ENCODE assay signal across 31 mouse cellular contexts in the genomic region with DNA sequence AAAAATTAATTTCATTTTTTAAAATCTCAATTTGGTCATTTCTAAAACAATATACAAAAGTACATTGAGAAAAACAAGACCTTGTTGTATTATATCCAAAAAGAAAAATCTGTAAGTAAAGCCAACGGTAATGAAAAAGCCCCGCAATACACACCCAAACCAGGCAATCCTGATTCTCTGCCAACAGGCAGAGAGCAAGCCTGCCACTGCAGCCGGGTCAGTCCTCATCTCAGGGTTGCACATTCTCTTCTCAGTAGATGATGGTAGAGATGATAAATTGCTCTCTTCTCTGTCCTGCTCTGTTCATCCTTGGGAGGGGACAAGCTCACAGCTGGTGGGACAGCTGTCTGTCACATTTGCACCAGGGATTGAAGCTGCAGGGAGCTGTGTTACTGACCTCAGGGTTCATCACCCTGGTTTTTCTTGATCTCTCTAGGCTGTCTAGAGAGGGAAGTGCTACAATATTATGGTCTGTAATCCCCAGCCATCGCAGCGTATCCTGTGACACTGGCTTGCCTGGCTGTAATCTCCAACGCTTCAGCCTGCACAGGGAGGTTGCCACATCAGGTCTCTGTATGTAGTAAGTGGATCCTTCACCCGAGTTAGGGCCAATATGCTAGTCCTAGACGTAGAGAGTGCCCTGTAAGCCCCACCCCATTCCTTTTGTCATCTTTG.
DNase-seq lines count a peak whose midpoint lies in the region; ATAC-seq and TF ChIP-seq lines count a peak whose summit lies in the region.
"Had no signal": no experiment of that assay in that cellular context is flagged by ENCODE, and none has a peak within 500 bp of the region (broad histone marks: within the 10 kb centered on the region; RNA-seq: fewer than 3 reads in every experiment).

No protein-coding gene starts in this region.

- DNase-seq in gastrocnemius, adult 2 months = no peak
- DNase-seq in gastrocnemius, postnatal 14 days = no peak
- DNase-seq in lung, postnatal 25 days (ENCODE audit: low spot score) = no peak
- DNase-seq in kidney, adult 8-10 months = no peak
- no peak for DNase-seq in adipocyte (ENCODE audit: low spot score)
- DNase-seq: adrenal gland, postnatal 10 days; B cell, adult 2 months; cerebellum, adult 8-10 months; heart, adult 18-20 months; heart, postnatal 10 days; kidney, postnatal 25 days; layer of hippocampus, postnatal 36 days; thymus, adult 2 months; thymus, postnatal 4 days had no signal

- H3K4me2 ChIP-seq in lung, embryonic 16.5 days (ENCODE audit: low read depth, low read length) = no peak overlapping the region
- H3K4me2 ChIP-seq: forebrain, embryonic 12.5 days; heart, embryonic 12.5 days; limb, embryonic 12.5 days; liver, embryonic 15.5 days; midbrain, embryonic 15.5 days; neural tube, embryonic 15.5 days had no signal

- intact Hi-C loops in gastrocnemius, adult 2 months (cut with DNase I) = no loop called here
- intact Hi-C loops in gastrocnemius, postnatal 14 days (cut with DNase I; ENCODE audit: low total_unique reads) = no loop called here

- WGBS in lung, embryonic 16.5 days = 34% methylated on average over 8 of the region's 8 CpGs

- H3K27me3 ChIP-seq in lung, embryonic 16.5 days (ENCODE audit: control insufficient read depth, insufficient read depth, low read depth, low read length) = no peaks in the 10 kb centered on the region
- H3K27me3 ChIP-seq: CH12.LX; forebrain, embryonic 12.5 days; heart, embryonic 12.5 days; limb, embryonic 12.5 days; liver, embryonic 15.5 days; midbrain, embryonic 15.5 days; neural tube, embryonic 15.5 days; Patski had no signal

- no peak overlapping the region for H3K9ac ChIP-seq in lung, embryonic 16.5 days (ENCODE audit: low read length)
- H3K9ac ChIP-seq: forebrain, embryonic 12.5 days; heart, embryonic 12.5 days; limb, embryonic 12.5 days; liver, embryonic 15.5 days; midbrain, embryonic 15.5 days; neural tube, embryonic 15.5 days had no signal

- peak overlapping the region; percentile 2; the same call in 1 of the 2 replicates for H3K27ac ChIP-seq in gastrocnemius, adult 2 months
- H3K27ac ChIP-seq in lung, embryonic 16.5 days (ENCODE audit: low read length) = no peak overlapping the region
- H3K27ac ChIP-seq in brown adipose tissue, adult 24 weeks (replicated peaks; ENCODE audit: low read depth, low read length) = peak overlapping the region; percentile 10; the same call in 1 of the 2 replicates
- H3K27ac ChIP-seq: forebrain, embryonic 12.5 days; hindbrain, postnatal 0 days; layer of hippocampus, adult 2 months; limb, embryonic 12.5 days; liver, embryonic 15.5 days; macrophage; midbrain, embryonic 15.5 days; neural tube, embryonic 15.5 days; stomach, postnatal 0 days had no signal

- TF ChIP-seq CTCF in gastrocnemius, adult 2 months (IDR thresholded peaks at IDR 0.05) = no peak

- H3K4me1 ChIP-seq in lung, embryonic 16.5 days (replicated peaks; ENCODE audit: control insufficient read depth, insufficient read depth, low read length) = peaks cover 8% of the 10 kb centered on the region
- 0 out of 2 replicates have a peak, but pooled peaks cover 5% of the 10 kb centered on the region for H3K4me1 ChIP-seq in brown adipose tissue, adult 24 weeks (ENCODE audit: control insufficient read depth, insufficient read depth, insufficient read length, low read length)
- H3K4me1 ChIP-seq: forebrain, embryonic 12.5 days; neural tube, embryonic 15.5 days had no signal

- H3K36me3 ChIP-seq in lung, embryonic 16.5 days (ENCODE audit: control insufficient read depth, insufficient read depth, low read length) = no peaks in the 10 kb centered on the region
- H3K36me3 ChIP-seq: forebrain, embryonic 12.5 days; G1E; heart, embryonic 12.5 days; liver, embryonic 15.5 days; midbrain, embryonic 15.5 days; neural tube, embryonic 15.5 days had no signal

- H3K4me3 ChIP-seq in gastrocnemius, adult 2 months = no peak overlapping the region
- H3K4me3 ChIP-seq in lung, embryonic 16.5 days (ENCODE audit: low read length) = no peak overlapping the region
- no peak overlapping the region for H3K4me3 ChIP-seq in brown adipose tissue, adult 24 weeks (ENCODE audit: insufficient read depth, low read depth, low read length)
- H3K4me3 ChIP-seq: forebrain, embryonic 12.5 days; heart, embryonic 12.5 days; layer of hippocampus, adult 2 months; limb, embryonic 12.5 days; liver, embryonic 15.5 days; midbrain, embryonic 15.5 days; neural tube, embryonic 15.5 days had no signal

- ATAC-seq in lung, embryonic 16.5 days (ENCODE audit: low read depth) = peak; percentile 59; the same call in 1 of the 2 replicates
- peak; percentile 57 for ATAC-seq in megakaryocyte, adult 5-6 weeks (ENCODE audit: poor library complexity, severe bottlenecking)
- ATAC-seq: hindbrain, postnatal 0 days; intestine, embryonic 16.5 days; midbrain, embryonic 15.5 days; Patski had no signal

- H3K9me3 ChIP-seq in lung, embryonic 16.5 days (ENCODE audit: control insufficient read depth, low read length) = no peaks in the 10 kb centered on the region
- H3K9me3 ChIP-seq: forebrain, embryonic 12.5 days; G1E; heart, embryonic 12.5 days; liver, embryonic 15.5 days; midbrain, embryonic 15.5 days had no signal
